Mouse (Mus musculus): ENCODE measurements around the gene Ssty1.
"Not testable (repeated sequence)": the region's sequence is repeated elsewhere in the genome, so short reads cannot be mapped to it uniquely, and the experiment has no call there.

Gene Ssty1

GRCm38 (mm10) chrY:18088816-18089215 is at the start of gene Ssty1:
TSS of gene Ssty1 (plus strand) at chrY:18089116.
- not testable (repeated sequence) for DNase-seq (ENCODE audit: low spot score)

- not testable (repeated sequence) for DNase-seq (ENCODE audit: low spot score)
Measured at GRCm38 (mm10) chrY:18061712-18062111, 27.2 kb upstream of the Ssty1 start, which contains the start of gene Gm21764. TSS of gene Gm21764 (minus strand) at chrY:18061812.
